Mouse (Mus musculus): ENCODE measurements around the gene Gm3642.
"Not testable (repeated sequence)": the region's sequence is repeated elsewhere in the genome, so short reads cannot be mapped to it uniquely, and the experiment has no call there.

Gm3642 gene

GRCm38 (mm10) chr14:6840211-6840610, at the start of gene Gm3642:
Gene Gm3642 (minus strand): TSS chr14:6840311.
- not testable (repeated sequence) for DNase-seq (ENCODE audit: low spot score in 2 of 2)

- DNase-seq (ENCODE audit: low spot score in 2 of 2), result not testable (repeated sequence)
Observed at GRCm38 (mm10) chr14:6889521-6890012, 49.5 kb upstream of the Gm3642 start, which contains the start of gene Gm3667. Gene Gm3667 (minus strand): TSS chr14:6889962.

- not testable (repeated sequence) for DNase-seq (ENCODE audit: low spot score in 2 of 2)
Observed at GRCm38 (mm10) chr14:6888811-6889210, 48.7 kb upstream of the Gm3642 start.

DNA sequence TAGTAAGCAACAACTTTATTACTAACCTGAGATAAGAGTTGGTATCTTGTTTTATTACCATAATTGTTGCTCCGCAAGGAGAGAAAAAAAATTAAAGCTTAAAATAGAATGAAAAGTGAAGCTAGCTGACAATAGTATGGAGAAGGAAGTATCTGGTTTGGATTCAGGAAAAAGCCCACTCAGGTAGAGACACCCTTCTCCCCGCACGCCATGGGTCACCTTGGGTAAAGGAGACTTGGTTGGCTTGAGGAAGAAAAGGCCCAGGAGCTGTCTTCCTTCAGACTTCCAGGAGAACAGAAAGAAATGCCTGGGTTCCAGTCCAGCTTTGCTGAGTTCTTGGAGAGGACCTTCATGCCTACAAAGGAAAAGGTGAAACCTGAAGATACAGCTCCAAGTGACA, 16.8 kb downstream of the Gm3642 start:
- DNase-seq (ENCODE audit: low spot score in 2 of 2), result not testable (repeated sequence)
